Mouse (Mus musculus) embryo, embryonic 11.5 days (tissue): ENCODE measurements at regions not wholly inside any gene's neighbourhood (a gene's known extent, or its start where the extent isn't known, plus 50 kb on each side); places are given as distances from the start of the nearest gene placed in this dataset.

Experiments
- DNase-seq: peaks from one replicate; pipeline ENCODE4 v3.0.0-alpha.2; 2012; ENCODE audit warnings: low read depth, low spot score

DNA sequence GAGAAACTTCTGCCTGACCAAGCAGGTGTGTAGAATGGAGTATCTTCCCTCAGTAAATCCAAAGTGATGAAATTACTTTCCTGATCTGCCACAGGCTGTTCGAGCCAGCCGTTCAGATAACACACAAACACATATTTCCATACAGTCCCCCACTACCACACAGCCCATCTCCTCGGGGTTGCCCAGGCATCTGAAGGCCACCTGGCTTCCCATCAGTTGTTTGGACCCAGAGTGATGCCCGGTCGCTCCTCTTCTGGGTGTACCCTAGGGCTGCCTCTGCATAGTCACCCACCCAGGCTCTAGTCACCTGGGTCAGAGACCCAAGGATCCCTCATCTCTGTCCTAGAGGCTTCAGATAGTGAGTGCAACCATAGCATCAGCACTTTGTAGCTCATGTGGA lies 107.9 kb downstream of the CK137956 start:
- DNase-seq: no peak

- no peak for DNase-seq
These were observed 109.2 kb downstream of the CK137956 start for GRCm38 (mm10) chr4:127861319-127862117.

GRCm38 (mm10) chr4:127860271-127860670 lies 110.5 kb downstream of the CK137956 start:
- DNase-seq: no peak

- DNase-seq: no peak
These were observed 111.2 kb downstream of the CK137956 start for GRCm38 (mm10) chr4:127859505-127859904.

DNA sequence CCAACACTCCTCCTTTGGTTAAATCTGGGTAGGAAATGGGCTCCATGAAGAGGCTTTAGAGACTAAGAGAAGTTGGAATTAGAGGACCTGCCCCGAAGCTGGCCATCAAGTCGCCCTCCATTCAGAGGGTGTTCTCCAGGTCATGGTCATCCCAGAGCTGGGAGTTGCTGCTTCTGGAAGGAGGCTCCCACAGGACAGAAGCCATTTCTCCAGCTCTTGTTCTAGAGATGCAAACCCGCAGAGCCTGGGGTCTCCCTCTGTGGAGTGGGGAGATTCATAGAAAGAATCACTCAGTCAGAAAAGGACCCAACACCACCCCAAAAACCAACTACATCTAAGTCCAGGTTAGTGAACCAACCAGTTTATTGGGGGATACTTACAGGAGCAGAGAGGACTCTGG lies 112.2 kb downstream of the CK137956 start:
- DNase-seq: no peak

GRCm38 (mm10) chr4:127855836-127856235 lies 114.9 kb downstream of the CK137956 start:
- no peak for DNase-seq

- DNase-seq: no peak
These were observed 115.9 kb downstream of the CK137956 start for GRCm38 (mm10) chr4:127854776-127855409.

DNA sequence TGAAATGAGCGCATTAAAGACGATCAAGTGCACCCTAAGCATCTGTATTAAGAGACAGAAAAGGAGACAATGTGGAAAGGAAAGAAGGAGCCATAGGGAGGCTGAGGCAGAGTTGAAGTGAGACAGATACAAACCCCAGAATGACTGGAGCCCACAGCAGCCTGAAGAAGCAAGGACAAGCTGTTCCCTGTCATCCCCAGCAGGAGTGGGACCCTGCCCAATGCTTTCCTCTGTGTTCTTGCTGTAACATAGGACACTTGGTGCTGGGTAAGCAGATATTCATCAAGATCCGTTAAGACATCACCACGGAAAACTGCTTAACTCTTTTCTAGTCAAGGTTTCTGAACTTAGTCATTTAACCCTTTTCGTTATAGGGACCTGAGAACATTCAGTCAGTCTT lies 121.4 kb downstream of the CK137956 start:
- DNase-seq: no peak

DNA sequence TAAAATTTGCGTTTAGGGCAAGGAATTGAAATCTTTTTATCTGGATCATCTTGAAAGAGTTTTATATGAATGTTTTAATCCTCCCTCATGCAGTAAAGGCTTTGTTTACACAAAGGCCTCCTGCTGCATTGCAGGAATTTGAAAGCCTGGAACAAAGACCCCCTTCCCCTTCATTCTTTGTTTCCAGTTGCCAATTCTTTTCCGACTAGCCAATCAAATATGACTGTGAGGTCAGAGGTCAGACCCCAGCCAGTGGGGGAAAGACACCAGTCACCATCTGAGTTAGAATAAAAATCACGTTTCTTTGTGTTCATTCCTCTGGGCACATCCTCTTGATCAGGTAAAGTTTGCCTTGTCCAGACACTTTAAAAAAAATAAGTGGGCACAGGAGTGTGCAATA lies 124.4 kb downstream of the CK137956 start:
- DNase-seq: no peak

GRCm38 (mm10) chr4:127843421-127843820 lies 127.3 kb downstream of the CK137956 start:
- no peak for DNase-seq

DNA sequence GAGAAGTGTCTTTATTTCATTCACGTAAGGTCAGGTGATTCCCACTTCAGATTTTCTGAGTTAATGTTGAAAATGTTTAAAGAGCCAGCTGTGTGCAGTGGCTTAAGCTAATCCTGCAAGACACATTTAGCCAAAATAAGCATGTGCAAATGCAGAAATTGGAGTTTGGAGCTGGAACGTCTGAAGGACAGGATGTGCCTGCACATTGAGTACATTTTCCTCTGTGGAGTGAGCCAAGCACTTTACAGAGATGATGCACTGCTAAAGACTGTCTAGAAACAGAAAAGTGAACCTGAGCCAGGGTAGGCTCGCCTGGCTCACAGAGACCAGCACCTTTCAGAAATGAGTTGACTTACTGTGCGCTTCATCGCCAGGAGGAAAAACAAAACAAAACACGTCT lies 137.1 kb downstream of the CK137956 start:
- no peak for DNase-seq

GRCm38 (mm10) chr4:127826988-127827387 lies 143.8 kb downstream of the CK137956 start:
- DNase-seq: no peak

- DNase-seq: no peak
These were observed 151.2 kb downstream of the CK137956 start for GRCm38 (mm10) chr4:127819501-127819900.

GRCm38 (mm10) chr4:127819009-127819408 lies 151.7 kb downstream of the CK137956 start:
- no peak for DNase-seq

DNA sequence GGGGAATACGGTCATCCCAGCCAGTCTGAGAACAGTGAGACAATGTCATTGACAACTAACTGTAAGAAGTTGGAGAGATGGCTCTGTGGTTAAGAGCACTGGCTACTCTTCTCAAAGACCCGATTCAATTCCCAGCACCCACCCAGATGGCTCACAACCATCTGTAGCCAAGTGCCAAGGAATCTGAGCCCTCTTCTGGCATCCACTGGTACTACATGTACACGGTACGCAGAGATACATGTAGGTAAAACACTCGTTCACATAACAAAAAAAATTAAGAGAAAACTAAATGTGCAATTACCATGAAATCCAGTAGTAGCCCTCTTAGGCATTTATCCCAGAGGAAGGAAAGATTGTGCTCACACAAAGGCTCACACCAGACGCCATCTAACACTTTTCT lies 156.1 kb downstream of the CK137956 start:
- DNase-seq: no peak

GRCm38 (mm10) chr4:127812047-127812545 lies 158.7 kb downstream of the CK137956 start:
- DNase-seq: no peak

DNA sequence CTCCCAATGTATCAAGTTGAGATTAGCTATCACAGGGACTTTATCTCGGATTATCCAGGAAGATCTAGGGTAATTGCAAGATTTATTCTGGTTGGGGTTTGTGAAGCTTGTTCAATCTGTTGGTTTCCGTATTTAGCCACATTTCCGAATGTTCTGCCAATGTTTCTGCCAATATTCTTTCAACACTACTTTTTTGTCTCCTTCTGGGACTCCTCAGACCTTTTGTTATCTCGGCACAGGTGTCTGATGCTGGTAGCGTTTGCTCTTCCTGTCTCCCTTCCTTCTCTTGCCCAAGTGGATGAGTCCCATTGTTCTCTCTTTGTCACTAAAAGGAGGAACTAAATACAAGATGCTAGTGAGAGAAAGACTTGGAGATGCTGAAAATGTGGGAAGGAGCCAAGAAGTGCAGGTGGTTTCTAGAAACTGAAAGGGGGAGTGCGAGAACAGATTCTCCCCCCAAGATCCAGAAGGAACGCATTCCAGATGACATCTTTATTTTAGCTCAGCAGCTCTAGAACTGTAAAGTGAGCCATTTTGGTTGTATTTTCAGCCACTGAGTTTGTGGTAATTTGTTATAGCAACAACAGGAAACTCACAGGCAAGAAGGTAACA lies 159.7 kb downstream of the CK137956 start:
- no peak for DNase-seq

DNA sequence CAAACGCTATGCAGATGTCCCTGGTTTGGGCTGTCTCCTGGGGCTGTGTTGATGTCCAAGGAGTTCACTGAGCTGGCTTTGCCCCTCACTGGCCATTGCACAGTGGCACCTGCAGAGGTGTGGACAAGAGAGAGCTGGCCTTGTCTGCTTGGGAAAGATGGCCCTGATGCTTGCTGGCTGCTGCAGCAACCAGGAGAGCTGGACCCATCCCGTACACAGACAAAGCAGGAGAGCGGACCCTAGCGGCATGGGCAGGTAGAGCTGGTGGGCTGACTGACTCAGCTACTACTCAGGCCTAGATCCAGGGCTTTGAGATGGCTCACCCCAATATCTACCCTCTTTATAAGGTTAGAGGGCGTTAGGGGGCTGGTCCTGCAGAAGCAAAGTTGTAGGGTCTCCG lies 161.7 kb downstream of the CK137956 start:
- no peak for DNase-seq

DNA sequence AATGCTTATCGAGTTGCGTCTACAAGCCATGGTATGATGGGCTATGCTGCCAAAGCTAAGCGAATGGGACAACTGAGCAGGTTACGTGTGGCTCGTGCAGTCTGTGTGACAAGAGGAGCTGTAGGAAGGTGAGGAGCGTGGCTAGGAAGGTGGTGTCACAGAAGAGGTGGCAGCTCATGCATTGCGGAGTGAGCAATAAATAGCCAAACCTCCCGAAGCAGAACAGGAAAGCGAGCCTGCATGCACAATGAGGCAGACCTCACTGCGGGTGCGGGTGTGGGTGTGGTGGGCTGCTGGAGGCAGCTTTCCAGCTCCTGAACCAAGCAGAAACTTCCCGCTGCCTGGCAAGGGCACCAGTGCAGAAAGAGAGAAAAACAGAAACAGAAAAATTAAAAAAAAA lies 181.5 kb downstream of the CK137956 start:
- DNase-seq: no peak

DNA sequence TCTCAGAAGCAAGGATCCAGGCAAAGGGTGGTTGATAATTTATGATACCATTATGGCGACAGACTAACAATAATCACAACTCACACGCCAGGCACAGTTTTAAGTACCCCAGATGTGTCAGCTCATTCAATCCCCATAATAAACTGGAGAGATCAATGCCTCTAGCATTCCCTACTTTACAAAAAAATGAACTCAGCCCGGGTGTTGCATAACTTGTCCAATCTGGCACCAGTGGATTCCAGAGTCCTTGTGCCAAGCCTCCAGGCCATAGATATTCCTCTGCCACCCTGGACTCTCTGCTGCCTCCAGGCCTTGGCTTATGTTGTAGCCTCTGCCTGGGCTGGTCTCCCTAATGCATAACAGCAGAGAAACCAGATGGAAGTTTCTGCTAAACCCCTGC lies 185.0 kb downstream of the CK137956 start:
- DNase-seq: no peak

DNA sequence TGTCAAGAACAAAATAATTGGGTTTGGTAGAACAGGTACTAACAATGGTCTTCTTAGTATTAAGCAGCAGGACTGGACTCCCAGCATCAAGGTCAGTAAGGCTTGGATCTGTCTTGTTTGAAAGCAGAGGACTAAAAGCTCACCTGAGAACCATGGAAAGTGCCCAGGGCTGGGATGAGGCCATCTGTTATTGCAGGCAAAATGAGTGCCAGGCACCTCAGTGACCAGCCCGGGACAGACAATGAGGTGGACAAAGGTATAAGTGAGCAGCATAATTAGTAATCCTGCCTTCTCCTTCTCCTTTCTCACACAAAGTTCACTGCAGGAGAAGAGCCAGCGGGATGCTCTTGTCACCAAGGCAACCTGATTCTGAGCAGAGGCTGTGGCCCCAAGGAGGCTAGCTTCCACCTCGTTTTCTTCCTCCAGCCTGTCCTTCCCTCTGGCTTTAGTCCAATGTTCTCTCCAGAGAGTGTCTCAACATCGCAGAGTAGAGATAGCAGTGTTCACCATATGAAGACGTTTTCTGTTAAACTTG lies 198.7 kb downstream of the CK137956 start:
- no peak for DNase-seq

DNA sequence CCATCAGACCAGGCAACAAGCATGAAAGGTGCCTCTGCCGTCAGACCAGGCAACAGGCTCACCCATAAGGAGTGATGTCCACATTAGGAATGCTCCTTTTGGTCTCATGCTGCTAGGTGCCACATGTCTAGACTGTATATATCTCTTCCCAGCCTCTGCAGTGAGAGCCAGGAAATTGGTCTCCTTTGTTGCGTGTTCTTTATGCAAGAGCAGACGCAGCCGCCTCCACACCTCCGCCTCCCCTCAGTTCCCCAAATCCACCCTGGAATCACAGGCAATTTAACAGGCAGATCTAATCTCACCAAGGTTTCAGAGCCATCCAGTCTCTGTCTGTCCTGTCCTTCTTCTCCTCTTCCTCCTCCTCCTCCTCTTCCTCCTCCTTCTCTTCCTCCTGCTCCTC lies 207.0 kb downstream of the CK137956 start:
- DNase-seq: no peak
